Mouse (Mus musculus) monocyte, adult 5-6 weeks (primary cell): Measurements from ENCODE around the gene Ccdc146. TPM values are rescaled to one million over a fixed set of nuclear protein-coding genes. Genes with fewer than 3 reads are reported as not detected.
"Not testable (repeated sequence)": the region's sequence is repeated elsewhere in the genome, so short reads cannot be mapped to it uniquely, and the experiment has no call there.

Source experiments
- ATAC-seq: fragments of 153-309, 156-312 bp; replicated peaks from 2 replicates; pipeline ENCODE4 v1.8.0; 2017; ENCODE audit warnings: mild to moderate bottlenecking; ENCODE audit not compliant: low TSS enrichment, insufficient number of reproducible peaks, severe bottlenecking, poor library complexity, low FRiP score
- total RNA-seq: library from RNA; stranded (forward); fragments of 200-1000, 200-491, 200-594 nt; gene quantifications from 3 replicates; pipeline ENCODE4 v1.2.3, GENCODE M21; 2017

Gene Ccdc146
- total RNA-seq, 1 experiment from 2014 or later, result not detected

DNA sequence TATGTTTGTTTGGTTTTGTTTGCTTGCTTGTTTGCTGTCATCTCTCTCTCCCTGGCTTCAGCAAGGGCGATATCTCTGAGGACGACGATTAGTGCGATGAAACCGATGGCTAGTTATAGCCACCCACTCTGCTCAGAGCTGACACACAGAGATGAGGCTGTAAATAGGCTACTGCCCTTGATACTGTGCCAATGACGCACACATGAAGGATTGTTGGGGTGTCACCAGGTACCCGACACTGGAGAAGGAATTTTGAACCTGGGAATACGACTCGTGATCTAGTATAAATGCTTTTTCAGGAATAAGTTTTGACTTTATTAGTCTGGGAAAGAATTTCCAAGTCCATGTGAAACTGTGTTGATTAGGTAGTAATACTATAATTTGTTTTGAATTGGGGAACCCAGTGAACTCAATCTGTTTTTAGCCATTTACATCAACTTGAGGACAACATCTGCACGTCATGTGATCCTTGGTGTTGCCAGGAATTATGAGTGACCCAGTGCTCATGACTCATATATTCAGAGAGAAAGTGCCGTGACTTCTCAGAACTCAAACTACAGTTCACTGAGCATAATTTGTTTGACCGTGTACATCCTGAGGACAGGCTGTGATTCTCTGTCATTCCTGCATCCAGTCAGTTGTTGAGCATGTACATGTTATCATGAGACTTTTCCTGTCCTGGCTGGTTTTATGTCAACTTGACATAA is 141.0 kb downstream of the Ccdc146 start:
- no peak for ATAC-seq

- ATAC-seq, result not testable (repeated sequence)
Measured at GRCm38 (mm10) chr5:21277685-21278084, 146.8 kb downstream of the Ccdc146 start.

DNA sequence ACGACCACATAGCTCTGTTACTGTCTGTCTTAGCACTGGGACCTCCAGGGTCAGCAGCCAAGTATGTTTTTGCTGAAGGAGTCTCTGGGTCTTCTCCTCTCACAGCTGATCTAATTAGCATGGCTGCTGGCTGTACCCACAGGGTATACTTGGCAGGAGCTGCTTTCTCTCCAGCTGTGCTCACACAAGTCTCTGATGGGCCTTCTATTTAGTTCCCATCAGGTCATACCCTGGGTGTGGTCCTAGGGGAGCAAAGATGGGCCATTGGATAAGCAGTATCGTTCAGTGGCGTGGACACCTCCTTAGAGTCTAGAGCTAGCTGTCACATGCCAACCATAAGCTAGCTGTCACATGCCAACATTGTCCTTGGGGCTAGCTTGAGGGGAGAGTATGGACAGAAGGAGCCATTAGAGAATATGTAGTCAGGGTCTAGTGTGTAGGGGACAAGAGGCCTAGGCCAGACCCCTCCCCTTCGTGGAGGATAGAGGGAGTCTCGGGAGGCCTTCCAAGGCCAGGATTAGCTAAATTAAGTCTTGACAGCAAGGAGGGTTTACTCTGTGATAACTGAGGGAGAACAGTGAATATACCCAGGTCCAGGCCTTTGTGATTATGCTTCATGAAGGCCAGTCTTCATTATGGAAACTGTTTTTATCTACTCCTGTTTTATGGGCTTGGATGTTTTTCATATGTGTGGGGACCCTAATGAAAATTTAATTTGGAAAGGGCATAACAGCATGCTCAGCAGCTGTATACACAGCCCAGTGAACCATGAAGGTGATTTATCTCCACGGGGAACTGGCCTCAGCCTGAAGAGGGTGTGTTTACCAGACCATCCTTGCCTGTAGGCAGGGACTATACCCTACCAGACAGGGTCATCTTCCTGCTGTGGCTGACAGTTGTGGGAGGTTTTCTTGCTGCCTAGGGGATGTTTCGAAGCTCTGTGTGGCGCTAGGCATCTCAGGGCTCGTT is 152.8 kb downstream of the Ccdc146 start:
- no peak for ATAC-seq

- no peak for ATAC-seq
Measured at GRCm38 (mm10) chr5:21270756-21271155, 153.7 kb downstream of the Ccdc146 start.

DNA sequence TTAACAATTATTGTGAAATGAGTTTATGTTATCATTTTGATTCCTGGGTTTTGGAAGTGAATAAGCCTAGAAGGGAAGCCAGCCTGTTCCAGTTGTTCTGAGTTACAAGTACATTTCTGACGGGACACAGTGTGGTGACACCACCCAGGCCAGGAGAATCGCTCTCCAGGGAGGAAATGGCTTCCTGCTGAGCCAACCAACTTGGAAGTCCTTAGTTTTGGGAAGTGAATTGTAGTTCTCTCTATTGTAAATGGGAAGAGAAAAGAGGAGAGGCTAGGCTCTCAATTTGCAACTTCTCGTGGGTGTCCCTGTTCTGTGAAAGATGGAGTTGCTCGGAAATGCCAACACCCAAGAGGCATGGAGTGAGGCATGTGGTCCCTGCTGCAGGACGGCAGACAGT is 155.0 kb downstream of the Ccdc146 start:
- ATAC-seq, result no peak

DNA sequence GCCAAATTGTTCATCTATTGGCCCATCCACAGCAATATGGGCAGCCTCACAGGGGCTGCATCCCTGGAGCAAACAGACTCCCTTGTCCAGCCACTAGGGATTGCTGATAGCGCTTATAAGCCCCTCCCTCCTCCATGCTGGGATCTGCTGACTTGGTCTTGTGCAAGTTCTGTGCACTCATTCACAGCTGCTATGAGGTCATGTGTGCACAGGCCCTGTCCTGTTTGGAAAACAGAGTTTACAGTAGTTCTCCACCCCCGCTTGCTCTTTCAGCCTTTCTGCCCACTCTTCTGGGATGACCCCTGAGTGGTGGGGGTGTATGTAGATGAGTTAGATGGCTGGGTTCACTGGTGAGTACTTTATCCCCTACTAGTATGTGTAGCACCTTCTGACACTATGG is 157.4 kb downstream of the Ccdc146 start:
- 0 out of 2 replicates have a peak, but pooled peaks have one; percentile 19 for ATAC-seq

- ATAC-seq, result no peak
Measured at GRCm38 (mm10) chr5:21265049-21265448, 159.4 kb downstream of the Ccdc146 start.

DNA sequence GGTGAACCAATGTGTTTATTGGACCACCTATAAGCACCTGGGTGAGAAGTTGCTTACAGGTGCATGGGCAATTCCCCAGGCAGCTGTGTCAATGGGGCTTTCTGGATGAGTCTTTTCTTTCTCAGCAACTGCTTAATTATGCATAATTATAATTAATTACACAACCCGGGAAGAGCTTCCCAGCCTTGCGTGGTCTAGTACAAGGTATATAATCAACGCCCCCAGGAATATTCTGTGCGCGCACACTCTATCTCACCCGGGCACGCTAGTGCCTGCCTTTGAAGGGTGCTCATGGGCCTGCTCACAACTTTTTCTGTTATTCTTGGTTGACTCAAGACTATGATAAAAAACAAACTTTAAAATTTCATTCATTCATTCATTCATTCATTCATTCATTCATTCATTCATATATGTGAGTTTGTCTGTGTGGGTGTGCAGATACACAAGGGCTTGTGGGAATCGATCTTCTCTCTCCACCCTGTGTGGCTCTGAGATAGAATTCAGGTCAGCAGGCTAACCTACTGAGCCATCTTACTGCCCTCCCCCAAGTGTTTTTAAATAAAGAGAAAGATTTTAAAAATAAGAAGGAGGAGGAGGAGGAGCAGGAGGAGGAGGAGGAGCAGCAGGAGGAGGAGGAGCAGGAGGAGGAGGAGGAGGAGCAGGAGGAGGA is 160.0 kb downstream of the Ccdc146 start:
- ATAC-seq, result no peak

DNA sequence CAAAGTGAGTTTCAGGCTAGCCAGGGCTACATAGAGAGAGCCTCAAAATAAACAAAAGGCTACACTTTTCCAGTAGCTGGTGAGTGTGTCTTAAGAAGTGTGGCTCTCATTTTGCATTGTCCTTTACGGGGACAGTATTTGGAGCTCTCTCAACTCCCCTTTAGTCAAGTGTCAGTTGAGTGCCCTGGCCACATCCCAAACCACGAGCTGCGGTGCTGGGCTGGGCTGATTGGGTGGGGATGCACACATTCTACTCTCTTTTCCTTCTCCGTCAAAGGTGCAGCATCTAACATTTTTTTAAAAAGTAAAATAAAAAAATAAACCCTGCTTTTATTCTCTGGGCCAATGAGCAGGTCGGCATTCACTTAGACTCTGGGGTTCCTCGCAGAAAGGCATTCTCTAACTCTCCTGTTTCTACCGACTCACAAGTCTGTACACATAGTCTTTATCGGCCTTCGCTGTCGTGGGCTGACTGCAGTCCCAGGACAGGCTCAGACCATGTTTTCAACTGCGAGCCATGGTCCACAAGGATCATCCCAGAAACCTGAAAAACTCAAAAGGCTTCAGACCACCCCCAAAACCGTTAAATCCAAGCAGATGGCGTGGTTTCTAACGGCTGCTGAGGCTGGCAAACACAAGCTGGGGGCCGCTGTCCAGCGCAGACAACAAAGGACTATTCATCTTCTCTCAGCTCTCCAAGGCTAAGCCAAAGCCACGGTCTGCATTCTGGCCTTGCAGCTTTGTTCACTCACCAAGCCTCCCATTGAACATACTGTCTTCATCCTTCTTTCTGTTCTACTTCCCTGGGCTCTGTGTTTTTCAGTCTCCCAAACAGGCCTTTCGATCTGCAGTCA is 161.0 kb downstream of the Ccdc146 start:
- no peak for ATAC-seq

DNA sequence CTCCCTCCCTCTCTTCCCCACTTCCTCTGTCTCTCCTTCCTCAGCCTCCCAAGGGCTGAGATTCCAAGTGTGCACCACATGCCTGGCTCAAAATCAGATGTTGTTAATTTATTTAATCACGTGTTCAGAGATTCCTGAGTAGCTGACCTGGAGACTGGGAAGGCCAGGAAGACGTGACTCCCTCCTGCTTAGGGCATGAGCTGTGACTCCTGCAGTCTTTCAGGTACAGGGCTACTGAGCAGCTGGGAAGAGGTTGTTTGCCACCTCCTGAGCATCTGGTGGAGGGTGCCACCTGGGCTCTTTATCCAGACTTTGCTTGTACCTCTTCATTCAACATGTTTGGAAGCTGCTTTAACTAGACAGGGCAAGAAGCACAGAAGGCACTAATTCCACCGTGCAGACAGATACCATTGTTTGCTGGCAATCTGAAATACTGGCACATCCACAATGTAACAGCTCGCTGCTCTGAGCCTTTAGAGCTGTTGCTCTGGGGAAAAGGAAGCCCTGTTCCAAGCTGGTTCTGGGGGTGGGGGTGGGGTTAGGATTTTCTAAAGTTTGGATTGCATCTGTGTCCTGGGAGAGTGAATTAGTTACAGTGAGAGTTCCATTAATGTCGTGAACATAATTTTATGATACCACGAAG is 163.2 kb downstream of the Ccdc146 start:
- no peak for ATAC-seq

DNA sequence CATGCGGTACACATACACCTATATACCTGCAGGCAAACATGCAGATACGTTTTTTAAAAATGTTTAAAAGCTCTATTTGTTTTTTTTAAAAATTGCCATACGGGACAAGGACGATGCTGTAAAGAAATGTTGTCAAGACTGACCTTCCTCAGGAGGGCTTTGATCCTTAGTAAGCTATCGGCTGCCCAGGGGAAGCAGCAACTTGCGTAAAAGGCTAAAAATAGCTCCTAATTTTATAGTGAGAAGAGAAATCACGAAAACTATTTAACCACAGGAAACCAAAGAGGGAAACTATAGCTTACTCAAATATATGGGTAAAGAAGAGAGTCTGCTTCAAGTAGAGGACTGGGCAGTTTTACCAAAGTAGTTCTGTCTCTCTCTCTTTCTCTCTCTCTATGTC is 163.7 kb downstream of the Ccdc146 start:
- no peak for ATAC-seq

GRCm38 (mm10) chr5:21257806-21258205 is 166.7 kb downstream of the Ccdc146 start:
- 0 out of 2 replicates have a peak, but pooled peaks have one; percentile 38 for ATAC-seq

DNA sequence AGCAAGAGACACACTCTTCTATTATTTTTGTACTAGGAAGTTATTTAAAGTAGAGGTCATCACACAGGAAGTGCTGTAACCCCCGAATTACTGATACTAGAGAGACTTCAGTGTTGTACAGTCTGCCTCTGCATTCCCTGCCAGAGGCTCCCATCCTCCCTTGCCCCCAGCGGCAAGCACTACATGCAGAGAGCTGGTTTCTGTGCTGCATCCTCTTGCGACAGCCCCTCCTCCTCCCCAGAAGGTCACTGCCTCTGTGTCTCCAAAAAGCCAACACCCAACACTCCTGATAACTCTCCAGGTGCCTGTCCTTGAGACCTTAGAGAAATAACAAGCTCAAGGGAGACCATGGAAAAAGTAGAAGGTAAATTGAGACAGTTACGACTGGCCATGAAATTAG is 167.4 kb downstream of the Ccdc146 start:
- no peak for ATAC-seq

DNA sequence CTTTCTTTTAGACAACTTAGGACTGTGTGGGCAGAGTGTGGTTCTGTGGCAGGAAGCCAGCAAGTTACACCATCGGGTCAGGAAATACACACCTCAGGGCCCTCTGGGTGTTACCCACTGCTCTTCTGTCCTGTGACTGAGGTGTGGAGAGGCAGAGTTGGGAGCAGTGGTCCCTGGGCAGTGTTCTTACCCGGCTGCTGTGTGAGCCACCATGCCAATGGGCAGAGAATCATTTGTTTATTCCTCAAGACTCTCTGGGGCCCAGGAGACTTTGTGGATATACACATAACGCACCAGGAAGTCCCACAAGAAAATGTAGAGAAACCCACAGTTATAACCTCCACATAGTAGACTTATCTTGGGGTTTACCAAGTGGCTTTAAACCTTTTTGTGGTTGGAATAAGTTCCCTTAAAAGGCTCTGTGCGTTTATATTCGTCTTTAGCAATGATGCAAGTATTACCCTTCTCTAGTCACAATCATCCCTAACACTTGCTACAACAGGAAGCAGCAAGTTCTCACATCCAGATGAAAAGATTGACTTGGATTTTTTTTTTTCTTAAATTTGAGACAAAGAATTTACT is 168.8 kb downstream of the Ccdc146 start:
- peak; percentile 67 for ATAC-seq

GRCm38 (mm10) chr5:21254731-21255525 is 169.5 kb downstream of the Ccdc146 start:
- ATAC-seq, result no peak

GRCm38 (mm10) chr5:21248834-21249233 is 175.6 kb downstream of the Ccdc146 start:
- peak; percentile 66 for ATAC-seq

DNA sequence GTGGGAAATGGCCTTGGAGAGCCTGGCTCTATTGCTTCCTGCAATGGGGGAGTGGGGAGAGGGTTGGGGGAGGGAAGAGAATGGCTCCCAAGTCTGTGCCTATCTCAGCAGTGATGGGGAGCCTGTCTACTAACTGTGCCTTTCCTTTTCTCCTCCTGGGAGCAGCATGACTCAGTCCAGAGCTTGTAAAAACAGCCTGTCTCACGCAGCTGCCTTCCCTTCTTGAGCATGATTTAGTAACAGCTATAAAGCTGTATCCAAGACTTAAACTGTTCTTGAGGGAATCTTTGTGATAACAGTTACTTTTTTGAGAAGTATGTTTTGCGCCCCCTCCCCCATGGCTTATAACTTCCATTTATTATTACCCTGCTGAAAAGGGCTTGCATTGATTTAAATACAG is 176.6 kb downstream of the Ccdc146 start:
- no peak for ATAC-seq
